Mouse (Mus musculus) midbrain, embryonic 12.5 days (tissue): ENCODE measurements around the gene Mrps34. TPM values are rescaled to one million over a fixed set of nuclear protein-coding genes. Genes with fewer than 3 reads are reported as not detected.

ENCODE experiments used
- ATAC-seq: fragments of 200-750 bp; cut with Nextera tagmentation; 2 replicates; pipeline ENCODE4 v1.8.0; 2017; ENCODE audit warnings: low read depth, moderate TSS enrichment, moderate library complexity; ENCODE audit not compliant: low FRiP score
- H3K27ac ChIP-seq: fragments of 300-500 bp; sonication (generic); replicated peaks from 2 replicates; pipeline ENCODE4 v1.5.1; 2016; ENCODE audit warnings: mild to moderate bottlenecking
- H3K27me3 ChIP-seq: fragments of 300-500 bp; sonication (generic); 2 replicates; pipeline ENCODE4 v1.6.1; 2016; ENCODE audit warnings: mild to moderate bottlenecking
- H3K36me3 ChIP-seq: fragments of 300-500 bp; sonication (generic); 2 replicates; pipeline ENCODE4 v1.6.1; 2016
- H3K4me1 ChIP-seq: fragments of 300-500 bp; sonication (generic); 2 replicates; pipeline ENCODE4 v1.6.1; 2016
- H3K4me2 ChIP-seq: fragments of 300-500 bp; sonication (generic); replicated peaks from 2 replicates; pipeline ENCODE4 v1.6.1; 2016; ENCODE audit warnings: mild to moderate bottlenecking, moderate library complexity
- H3K4me3 ChIP-seq: fragments of 300-500 bp; sonication (generic); 2 replicates; pipeline ENCODE4 v1.5.1; 2016; ENCODE audit warnings: mild to moderate bottlenecking
- H3K9ac ChIP-seq: fragments of 300-500 bp; sonication (generic); replicated peaks from 2 replicates; pipeline ENCODE4 v1.6.1; 2016; ENCODE audit warnings: mild to moderate bottlenecking, moderate library complexity
- H3K9me3 ChIP-seq: fragments of 300-500 bp; sonication (generic); 2 replicates; pipeline ENCODE4 v1.6.1; 2016; ENCODE audit warnings: mild to moderate bottlenecking
- WGBS: fragments of 180-500 bp; shearing (Covaris S2); methylation state at CpG from one replicate; pipeline ENCODE4 v1.1.7; 2016; 5-methylcytosine and 5-hydroxymethylcytosine counted together
- polyA plus RNA-seq: library from polyadenylated mRNA; unstranded; fragments of >200 nt; fragmentation: Nextera tagmentation; extraction: Ambion mirVana; gene quantifications from 2 replicates; pipeline ENCODE4 v1.2.1, GENCODE M21; 2016

Gene Mrps34
- polyA plus RNA-seq, 1 experiment from 2014 or later: 89.8 TPM

- Histone ChIP-seq H3K4me1 (peaks cover 37% of the 10 kb centered on the region), H3K27me3 (no peaks in the 10 kb centered on the region), H3K4me2 (peak overlapping the region; percentile 100), H3K9ac (peak overlapping the region; percentile 87), H3K36me3 (peaks cover 66% of the 10 kb centered on the region), H3K27ac (peak overlapping the region; percentile 79), H3K9me3 (no peaks in the 10 kb centered on the region), H3K4me3 (peak overlapping the region; percentile 91)
- ATAC-seq: peak; percentile 4; the same call in 1 of the 2 replicates
- WGBS: 13% methylated on average over 23 of the region's 23 CpGs
Observed at GRCm38 (mm10) chr17:24895571-24896240, 790 bp downstream of the Mrps34 start.

GRCm38 (mm10) chr17:24896241-24896992 is 1.5 kb downstream of the Mrps34 start, which contains the start of gene Nme3:
Gene Nme3 (plus strand): TSS chr17:24896500.
- 1% methylated on average over 50 of the region's 50 CpGs for WGBS
- H3K9ac ChIP-seq: peak within 1 kb of the TSS; percentile 87
- peaks cover 66% of the 10 kb centered on the region for H3K36me3 ChIP-seq
- H3K4me3 ChIP-seq: peak within 1 kb of the TSS; percentile 91
- peak within 1 kb of the TSS; percentile 100 for H3K4me2 ChIP-seq
- peaks cover 37% of the 10 kb centered on the region for H3K4me1 ChIP-seq
- peak within 1 kb of the TSS; percentile 79 for H3K27ac ChIP-seq
- no peaks in the 10 kb centered on the region for H3K27me3 ChIP-seq
- no peaks in the 10 kb centered on the region for H3K9me3 ChIP-seq
- peak; percentile 73 for ATAC-seq

- Histone ChIP-seq H3K4me3 (peak overlapping the region; percentile 91), H3K27ac (peak overlapping the region; percentile 65; the same call in 1 of the 2 replicates), H3K27me3 (no peaks in the 10 kb centered on the region), H3K4me1 (peaks cover 37% of the 10 kb centered on the region), H3K36me3 (peaks cover 66% of the 10 kb centered on the region), H3K9ac (peak overlapping the region; percentile 87), H3K9me3 (no peaks in the 10 kb centered on the region), H3K4me2 (peak overlapping the region; percentile 100)
- WGBS: 39% methylated on average over 11 of the region's 11 CpGs
- 0 out of 2 replicates have a peak, but pooled peaks have one; percentile 1 for ATAC-seq
Observed at GRCm38 (mm10) chr17:24896993-24897269, 2.0 kb downstream of the Mrps34 start.

- peaks cover 37% of the 10 kb centered on the region for H3K4me1 ChIP-seq
- H3K4me3 ChIP-seq: peak overlapping the region; percentile 91
- 84% methylated on average over 4 of the region's 4 CpGs for WGBS
- H3K4me2 ChIP-seq: peak overlapping the region; percentile 100
- H3K27me3 ChIP-seq: no peaks in the 10 kb centered on the region
- peaks cover 66% of the 10 kb centered on the region for H3K36me3 ChIP-seq
- H3K27ac ChIP-seq: no peak overlapping the region
- no peaks in the 10 kb centered on the region for H3K9me3 ChIP-seq
- no peak for ATAC-seq
- no peak overlapping the region; the same call in 1 of the 2 replicates for H3K9ac ChIP-seq
Observed at GRCm38 (mm10) chr17:24897600-24897999, 2.7 kb downstream of the Mrps34 start.

GRCm38 (mm10) chr17:24898041-24898854 is 3.3 kb downstream of the Mrps34 start:
- Histone ChIP-seq H3K9ac (no peak overlapping the region; the same call in 1 of the 2 replicates), H3K4me1 (peaks cover 37% of the 10 kb centered on the region), H3K36me3 (peaks cover 66% of the 10 kb centered on the region), H3K27ac (no peak overlapping the region), H3K4me2 (0 out of 2 replicates have a peak overlapping the region, but pooled peaks have one; percentile 100), H3K9me3 (no peaks in the 10 kb centered on the region), H3K4me3 (0 out of 2 replicates have a peak overlapping the region, but pooled peaks have one; percentile 91), H3K27me3 (no peaks in the 10 kb centered on the region)
- WGBS: 87% methylated on average over 4 of the region's 4 CpGs
- no peak for ATAC-seq

- Histone ChIP-seq H3K36me3 (peaks cover 69% of the 10 kb centered on the region), H3K27ac (no peak overlapping the region), H3K4me2 (no peak overlapping the region), H3K9me3 (no peaks in the 10 kb centered on the region), H3K27me3 (no peaks in the 10 kb centered on the region), H3K4me3 (no peak overlapping the region), H3K4me1 (peaks cover 28% of the 10 kb centered on the region), H3K9ac (no peak overlapping the region)
- 86% methylated on average over 5 of the region's 5 CpGs for WGBS
- ATAC-seq: no peak
Observed at GRCm38 (mm10) chr17:24899153-24899552, 4.2 kb downstream of the Mrps34 start.

- Histone ChIP-seq H3K4me1 (peaks cover 24% of the 10 kb centered on the region), H3K4me2 (no peak overlapping the region), H3K9ac (no peak overlapping the region), H3K9me3 (no peaks in the 10 kb centered on the region), H3K27me3 (no peaks in the 10 kb centered on the region), H3K27ac (no peak overlapping the region), H3K4me3 (no peak overlapping the region), H3K36me3 (peaks cover 78% of the 10 kb centered on the region)
- 93% methylated on average over 6 of the region's 6 CpGs for WGBS
- no peak for ATAC-seq
Observed at GRCm38 (mm10) chr17:24900014-24900413, 5.1 kb downstream of the Mrps34 start.

- Histone ChIP-seq H3K9me3 (no peaks in the 10 kb centered on the region), H3K9ac (no peak overlapping the region), H3K4me2 (no peak overlapping the region), H3K27me3 (no peaks in the 10 kb centered on the region), H3K4me1 (peaks cover 9% of the 10 kb centered on the region), H3K36me3 (peaks cover 99% of the 10 kb centered on the region), H3K4me3 (no peak overlapping the region), H3K27ac (no peak overlapping the region)
- no peak for ATAC-seq
- WGBS: 93% methylated on average over 5 of the region's 5 CpGs
Observed at GRCm38 (mm10) chr17:24902124-24902523, 7.2 kb downstream of the Mrps34 start.

GRCm38 (mm10) chr17:24902671-24903474 is 8.0 kb downstream of the Mrps34 start:
- Histone ChIP-seq H3K36me3 (peaks cover 100% of the 10 kb centered on the region), H3K9ac (no peak overlapping the region), H3K4me1 (peaks cover 1% of the 10 kb centered on the region; the same call in 1 of the 2 replicates), H3K27me3 (no peaks in the 10 kb centered on the region), H3K9me3 (no peaks in the 10 kb centered on the region), H3K4me2 (no peak overlapping the region), H3K27ac (no peak overlapping the region), H3K4me3 (no peak overlapping the region)
- 69% methylated on average over 9 of the region's 9 CpGs for WGBS
- no peak for ATAC-seq

GRCm38 (mm10) chr17:24903767-24904166 is 8.9 kb downstream of the Mrps34 start:
- peaks cover 100% of the 10 kb centered on the region for H3K36me3 ChIP-seq

GRCm38 (mm10) chr17:24907591-24907990 is 12.7 kb downstream of the Mrps34 start:
- peaks cover 99% of the 10 kb centered on the region for H3K36me3 ChIP-seq
- no peaks in the 10 kb centered on the region for H3K9me3 ChIP-seq
- H3K27me3 ChIP-seq: no peaks in the 10 kb centered on the region
- no peak overlapping the region for H3K9ac ChIP-seq
- no peak overlapping the region for H3K4me3 ChIP-seq
- 95% methylated on average over 2 of the region's 2 CpGs for WGBS
- ATAC-seq: no peak
- H3K27ac ChIP-seq: no peak overlapping the region
- H3K4me2 ChIP-seq: no peak overlapping the region
- H3K4me1 ChIP-seq: no peaks in the 10 kb centered on the region

More at GRCm38 (mm10) chr17:24903767-24904166, 8.9 kb downstream of the Mrps34 start:
- WGBS: 97% methylated on average over 9 of the region's 9 CpGs
- Histone ChIP-seq H3K9ac (no peak overlapping the region), H3K27me3 (no peaks in the 10 kb centered on the region), H3K9me3 (no peaks in the 10 kb centered on the region), H3K4me1 (no peaks in the 10 kb centered on the region), H3K4me2 (no peak overlapping the region), H3K4me3 (no peak overlapping the region), H3K27ac (no peak overlapping the region)
- ATAC-seq: no peak
